Mouse (Mus musculus) liver (tissue): ENCODE measurements at regions not wholly inside any gene's neighbourhood (a gene's known extent, or its start where the extent isn't known, plus 50 kb on each side); places are given as distances from the start of the nearest gene placed in this dataset.
"Not testable (repeated sequence)": the region's sequence is repeated elsewhere in the genome, so short reads cannot be mapped to it uniquely, and the experiment has no call there.

Experiments used
- DNase-seq: peaks from one replicate; pipeline ENCODE4 v3.0.0-alpha.2; 2020; ENCODE audit warnings: mixed read lengths

DNA sequence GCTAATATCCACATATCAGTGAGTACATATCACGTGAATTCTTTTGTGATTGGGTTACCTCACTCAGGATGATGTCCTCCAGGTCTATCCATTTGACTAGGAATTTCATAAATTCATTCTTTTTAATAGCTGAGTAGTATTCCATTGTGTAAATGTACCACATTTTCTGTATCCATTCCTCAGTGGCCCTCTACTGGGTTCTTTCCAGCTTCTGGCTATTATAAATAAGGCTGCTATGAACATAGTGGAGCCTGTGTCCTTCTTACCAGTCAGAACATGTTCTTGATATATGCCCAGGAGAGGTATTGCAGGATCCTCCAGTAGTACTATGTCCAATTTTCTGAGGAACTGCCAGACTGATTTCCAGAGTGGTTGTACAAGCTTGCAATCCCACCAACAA, 884.0 kb upstream of the Lrrc4c start:
- not testable (repeated sequence) for DNase-seq

DNA sequence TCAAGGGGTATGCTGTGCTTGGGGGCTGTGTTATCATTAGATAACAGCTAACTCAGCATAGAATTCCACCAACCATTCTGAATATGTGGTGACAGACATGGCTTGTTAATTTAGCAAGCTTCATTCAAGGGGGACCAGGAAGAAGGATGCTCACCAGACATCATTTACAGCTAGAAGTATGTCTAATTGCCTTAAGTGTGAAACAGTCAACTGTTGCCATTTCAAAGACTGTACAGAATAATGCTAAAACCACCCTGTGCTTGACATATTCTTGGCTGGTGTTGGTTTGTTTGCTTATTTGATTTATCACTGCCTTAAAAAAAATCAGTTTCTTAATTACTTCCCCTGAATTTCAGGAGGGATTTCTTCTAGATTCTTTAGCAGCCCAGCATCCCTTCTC, 877.0 kb upstream of the Lrrc4c start:
- no peak for DNase-seq

DNA sequence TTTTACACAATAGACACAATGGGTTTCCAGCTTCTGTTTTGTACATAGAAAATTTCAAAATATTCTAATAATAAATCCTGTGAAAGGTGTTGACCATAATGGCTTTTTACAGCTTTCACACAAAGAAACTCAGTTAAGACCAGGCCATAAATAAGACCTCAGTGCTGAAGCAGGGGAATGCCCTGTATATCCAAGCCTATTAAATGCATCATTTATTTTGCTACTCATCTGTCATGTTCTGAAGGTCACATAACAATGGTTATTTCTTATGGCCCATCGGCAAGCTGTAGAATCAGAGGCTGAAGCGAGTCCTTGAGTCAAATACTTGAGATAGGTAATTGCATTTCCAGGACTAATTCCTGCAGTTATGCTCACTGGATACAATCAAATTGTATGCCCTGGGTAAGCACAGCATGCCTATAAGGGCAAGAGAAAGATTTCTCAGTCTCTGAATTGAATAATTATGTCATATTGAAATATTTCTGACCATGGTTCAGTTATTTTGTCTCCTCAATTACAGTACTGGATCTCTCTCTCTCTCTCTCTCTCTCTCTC, 874.6 kb upstream of the Lrrc4c start:
- no peak for DNase-seq

DNA sequence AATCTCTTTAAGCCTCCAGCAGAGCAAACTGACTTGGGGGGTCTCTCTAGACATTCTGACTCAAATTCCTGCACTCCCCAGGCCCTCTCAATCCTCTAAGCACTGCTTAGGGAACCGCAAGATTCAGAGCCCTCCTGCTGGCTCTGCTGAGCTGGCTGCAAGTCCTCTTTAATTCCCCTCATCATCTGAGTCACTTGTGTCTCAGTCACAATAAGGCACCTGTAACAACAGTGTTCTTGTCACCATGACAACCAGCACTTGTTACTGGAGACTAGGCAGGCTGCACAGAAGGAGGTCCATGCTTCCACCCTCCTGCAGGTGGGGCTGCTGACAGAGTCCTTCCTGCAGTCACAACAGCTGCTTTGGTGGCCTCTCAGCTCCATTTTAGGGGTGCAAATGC, 869.1 kb upstream of the Lrrc4c start:
- DNase-seq: no peak

DNA sequence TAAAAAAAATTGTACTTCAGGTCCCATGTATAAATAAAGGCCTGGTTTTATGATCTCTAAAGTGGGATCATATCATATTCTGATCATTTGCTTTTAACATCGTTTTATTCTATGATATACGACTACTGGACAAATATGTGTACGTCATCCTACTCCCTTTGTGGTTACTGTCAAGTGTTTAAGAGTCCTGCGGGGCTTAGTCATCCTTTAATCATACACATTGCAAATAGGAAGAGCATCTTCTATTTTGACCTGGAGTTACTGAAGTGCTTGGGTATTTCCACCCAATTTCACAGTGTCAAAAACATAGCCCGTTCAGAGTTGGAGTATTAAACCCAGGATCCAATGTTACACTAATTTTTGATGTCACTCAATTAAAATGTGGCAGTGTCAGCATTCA, 838.1 kb upstream of the Lrrc4c start:
- DNase-seq: no peak

DNA sequence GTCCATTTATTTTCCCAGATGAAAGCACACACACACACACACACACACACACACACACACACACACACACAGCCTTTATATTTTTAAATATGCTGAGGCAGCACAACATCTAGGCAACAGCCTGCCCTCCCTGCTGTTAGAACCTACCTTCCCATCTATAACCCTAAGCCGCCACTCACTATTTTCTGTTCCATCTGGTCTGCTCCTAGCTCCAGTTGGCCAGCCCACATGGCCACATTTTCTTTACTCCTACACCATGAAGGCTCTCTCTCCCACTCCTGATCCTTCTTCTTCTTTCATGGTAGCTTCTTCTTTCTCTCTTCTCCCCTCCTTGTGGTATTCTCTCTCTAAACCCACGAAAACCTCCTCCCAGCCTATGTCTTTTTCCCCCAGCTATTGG, 834.6 kb upstream of the Lrrc4c start:
- DNase-seq: no peak

DNA sequence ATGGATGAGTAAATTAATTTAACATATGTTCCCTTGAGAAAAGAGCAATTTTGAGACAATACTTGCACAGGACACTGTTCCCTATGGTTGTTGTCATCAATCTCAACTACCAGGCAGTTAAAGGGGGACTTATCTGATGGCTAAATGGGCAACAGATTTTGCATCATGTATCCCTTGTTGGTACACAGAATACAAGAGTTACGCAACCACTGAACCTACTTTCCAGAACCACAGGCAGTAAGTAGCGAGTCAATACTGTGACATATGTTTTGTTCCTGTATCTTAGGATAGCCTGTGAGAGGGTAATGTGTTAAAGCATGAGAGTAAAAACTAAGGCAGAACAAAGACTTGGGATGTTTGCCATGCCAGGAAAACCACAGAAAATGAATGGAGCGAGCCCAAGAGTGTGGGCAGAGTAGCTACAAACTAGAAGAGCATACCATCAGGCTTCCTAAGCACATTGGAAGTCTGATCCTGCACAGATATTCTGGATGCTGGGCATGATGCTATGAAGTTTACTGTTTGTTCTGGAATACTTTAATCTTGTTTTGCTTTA, 830.3 kb upstream of the Lrrc4c start:
- no peak for DNase-seq

DNA sequence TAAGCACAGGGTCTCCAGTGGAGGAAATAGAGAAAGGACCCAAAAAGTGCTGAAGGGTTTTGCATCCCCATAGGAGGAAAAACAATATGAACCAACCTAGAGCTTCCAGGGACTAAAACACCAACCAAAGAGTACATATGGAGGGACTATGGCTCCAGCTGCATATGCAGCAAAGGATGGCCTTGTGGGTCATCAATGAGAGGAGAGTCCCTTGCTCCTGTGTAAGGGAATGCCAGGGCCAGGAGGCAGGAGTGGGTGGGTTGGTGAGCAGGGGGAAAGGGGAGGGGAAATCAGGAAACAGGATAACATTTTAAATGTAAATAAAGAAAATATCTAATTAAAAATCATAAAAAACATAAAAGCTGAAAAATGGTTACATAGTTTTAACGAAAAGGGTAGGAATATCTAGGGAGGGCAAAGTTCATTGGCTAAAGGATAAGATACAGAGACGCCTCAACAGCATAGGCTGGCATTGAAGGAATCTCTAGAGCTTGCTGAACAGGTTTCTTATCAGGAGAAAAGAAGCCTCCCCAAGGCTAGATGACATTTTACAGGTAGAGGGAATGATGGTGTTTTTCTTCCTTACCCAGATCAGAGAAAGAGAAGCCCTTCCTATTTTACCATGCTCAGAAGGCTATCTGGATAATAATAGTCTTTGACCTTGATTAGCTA, 823.8 kb upstream of the Lrrc4c start:
- DNase-seq: no peak

DNA sequence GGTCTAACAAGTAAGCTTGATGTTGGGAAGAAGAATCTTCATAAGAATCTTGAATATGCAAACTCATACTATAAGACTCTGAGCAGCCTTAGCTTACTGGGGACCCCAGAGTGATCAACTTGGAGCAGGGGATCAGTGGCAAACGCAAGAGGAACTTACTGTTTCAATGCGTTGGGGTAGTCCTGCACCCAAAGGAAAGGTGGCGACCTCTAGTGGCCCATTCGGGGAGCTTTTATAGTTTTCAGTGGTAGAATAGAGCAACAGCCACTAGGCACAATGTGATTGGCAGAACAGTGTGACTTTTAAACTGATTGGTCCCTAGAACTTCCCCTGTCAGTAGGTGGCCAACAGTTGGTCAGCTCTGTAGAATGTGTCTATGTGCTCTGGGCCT, 823.3 kb upstream of the Lrrc4c start:
- DNase-seq: peak; percentile 4

DNA sequence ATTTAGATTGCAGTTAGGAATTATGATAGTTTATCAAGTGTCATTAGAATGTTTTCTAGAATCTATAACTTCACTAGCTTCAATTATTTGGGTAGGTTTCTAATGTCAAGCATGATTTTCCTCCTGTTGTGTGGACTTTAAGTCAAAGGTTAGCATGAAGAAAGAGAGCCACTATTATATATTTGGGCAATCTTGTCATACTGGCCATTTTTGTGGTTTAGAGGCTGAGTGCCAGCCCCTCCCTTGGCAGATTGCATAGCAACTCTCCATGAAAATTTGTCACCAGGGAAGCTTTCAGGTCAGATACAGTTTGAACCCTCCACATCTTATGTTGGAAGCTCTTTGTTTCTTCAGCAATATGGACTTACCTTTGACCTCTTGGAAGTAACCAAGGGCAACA, 806.7 kb upstream of the Lrrc4c start:
- DNase-seq: no peak

DNA sequence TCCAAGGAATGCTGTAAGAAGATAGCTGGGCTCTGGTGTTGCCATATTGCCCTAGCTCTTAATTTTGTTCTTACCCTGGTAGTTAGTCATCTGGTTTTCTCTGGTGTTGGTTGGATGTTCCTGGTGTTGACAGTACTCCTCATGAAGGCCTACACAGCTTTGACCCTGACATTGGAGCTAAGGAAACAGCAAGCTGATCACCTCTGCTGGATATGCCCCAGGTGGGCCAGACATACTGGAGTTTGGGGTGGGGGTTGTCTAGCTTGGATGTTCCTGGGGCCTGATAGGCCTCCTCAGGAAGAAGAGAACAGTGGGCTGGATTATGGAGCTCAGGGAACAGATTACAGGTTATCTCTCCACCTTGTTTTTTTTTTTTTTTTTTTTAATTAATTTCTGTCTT, 796.3 kb upstream of the Lrrc4c start:
- DNase-seq: no peak

DNA sequence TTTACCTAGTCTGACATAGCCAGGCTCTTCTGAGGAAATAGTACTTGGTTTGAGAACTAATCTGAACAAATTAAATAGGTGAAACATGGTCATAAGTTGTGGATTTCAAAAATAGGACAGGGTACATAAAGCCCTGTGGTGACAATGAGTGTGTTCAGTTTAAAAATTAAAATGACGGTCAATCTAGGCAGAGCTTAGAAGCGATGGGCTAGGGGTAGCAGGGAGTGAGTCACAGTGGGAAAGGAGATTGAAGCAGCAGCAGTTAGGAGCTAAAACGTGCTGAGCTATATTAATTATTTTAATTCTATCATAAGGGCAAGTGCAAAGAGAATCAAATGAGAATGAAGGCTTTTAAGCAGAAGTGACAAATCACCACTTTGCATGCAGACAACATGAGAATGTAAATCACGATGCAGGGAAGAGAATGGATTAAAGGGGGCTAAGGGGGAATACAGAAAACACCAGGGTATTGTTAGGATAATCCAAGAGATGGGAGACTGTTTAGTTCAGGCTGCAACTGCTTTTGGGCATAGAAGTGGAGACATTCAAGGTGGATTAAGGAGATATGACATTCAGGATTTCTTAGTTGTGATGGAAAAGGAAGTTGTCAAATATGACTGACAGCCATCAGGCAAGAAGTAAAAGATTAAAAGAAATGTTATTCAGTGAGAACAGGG, 793.2 kb upstream of the Lrrc4c start:
- DNase-seq: no peak

DNA sequence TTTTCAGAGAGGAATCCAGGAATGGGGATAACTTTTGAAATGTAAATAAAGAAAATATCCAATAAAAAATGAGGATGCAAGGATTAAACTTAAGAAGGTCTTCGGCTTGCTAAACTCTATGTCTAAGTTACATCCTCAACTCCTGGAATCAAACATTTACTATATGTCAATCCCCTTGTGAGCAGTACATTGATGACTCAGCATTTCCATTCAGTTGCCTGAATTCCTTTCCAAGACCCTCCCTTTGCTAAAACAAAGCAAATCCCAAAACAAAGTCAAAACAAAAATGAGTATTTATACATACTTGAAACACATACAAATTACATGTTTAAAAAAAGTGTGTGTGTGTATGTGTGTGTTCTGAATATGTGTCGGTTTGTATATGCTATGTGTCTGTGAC, 753.9 kb upstream of the Lrrc4c start:
- no peak for DNase-seq

DNA sequence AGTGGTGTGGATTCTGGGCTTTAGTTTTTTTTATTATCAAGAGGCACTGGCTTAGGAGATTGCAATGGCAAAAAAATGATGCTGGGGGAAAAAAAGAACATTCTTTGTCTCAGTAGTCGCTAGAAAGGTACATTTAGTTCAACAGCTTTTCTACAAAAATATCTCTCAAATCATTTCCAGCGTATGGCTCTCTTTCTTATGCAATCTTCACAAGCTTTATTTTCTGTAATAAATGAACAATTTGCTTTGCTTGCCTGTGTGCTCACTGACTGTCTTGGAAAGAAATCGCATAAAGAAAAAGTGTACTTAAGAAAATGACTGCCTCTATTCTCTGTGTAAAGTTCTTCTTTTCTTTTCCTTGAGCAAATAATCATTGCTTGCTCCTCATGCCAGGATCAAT, 742.1 kb upstream of the Lrrc4c start:
- no peak for DNase-seq

DNA sequence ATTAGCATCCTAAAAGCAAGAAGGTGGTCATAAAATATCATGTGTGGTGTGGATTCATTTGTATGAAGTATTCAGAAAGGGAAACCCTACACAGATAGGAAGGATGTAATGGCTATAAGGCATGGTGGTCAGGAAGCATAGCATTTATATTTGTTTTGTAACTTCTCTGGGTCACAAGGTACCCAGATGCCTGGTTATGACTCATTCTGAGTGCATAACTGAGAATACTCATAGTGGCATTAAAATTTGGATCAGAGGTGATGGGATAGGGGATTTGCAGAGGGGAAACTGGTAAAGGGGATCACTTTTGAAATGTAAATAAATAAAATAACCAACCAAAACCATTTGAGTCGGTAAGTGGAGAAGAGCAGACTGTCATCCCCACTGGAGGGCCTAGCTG, 738.8 kb upstream of the Lrrc4c start:
- no peak for DNase-seq

DNA sequence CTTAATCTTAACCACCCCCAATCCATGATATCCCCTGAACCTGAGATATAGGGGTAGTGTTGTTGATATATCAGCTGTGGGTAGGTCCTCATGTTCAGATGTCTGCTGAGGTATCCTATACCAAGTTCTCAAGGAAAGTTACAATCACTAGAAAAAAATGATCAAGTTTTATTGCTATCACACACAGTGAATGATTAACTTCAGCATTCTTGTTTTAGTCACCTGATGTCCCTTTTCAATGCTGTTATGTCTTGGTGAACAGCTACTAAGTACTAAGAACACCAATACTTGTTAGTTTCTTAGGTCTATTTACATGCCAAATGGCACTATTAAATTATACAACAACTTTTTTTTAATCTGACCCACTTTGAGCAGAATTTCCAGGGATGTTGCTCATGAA, 732.0 kb upstream of the Lrrc4c start:
- no peak for DNase-seq

DNA sequence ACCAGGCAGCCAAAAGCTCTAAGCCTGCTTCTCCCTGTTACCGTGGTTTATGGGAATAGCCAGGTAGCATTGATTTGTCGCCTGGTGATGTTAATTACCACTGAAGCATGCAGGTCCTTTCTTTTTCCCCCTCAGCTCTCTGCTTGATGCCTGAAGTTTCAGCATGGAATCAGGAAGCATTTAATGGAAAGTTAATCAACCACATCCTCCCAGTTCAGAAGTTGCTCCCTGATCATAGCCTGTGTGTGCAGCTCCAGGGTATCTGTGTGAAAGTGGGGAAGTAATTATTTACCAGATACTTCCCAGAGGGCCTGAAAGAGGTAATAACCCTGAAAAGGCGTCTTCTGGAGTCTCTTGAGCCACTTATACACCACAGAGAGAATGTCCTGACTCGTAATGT, 730.9 kb upstream of the Lrrc4c start:
- DNase-seq: no peak

DNA sequence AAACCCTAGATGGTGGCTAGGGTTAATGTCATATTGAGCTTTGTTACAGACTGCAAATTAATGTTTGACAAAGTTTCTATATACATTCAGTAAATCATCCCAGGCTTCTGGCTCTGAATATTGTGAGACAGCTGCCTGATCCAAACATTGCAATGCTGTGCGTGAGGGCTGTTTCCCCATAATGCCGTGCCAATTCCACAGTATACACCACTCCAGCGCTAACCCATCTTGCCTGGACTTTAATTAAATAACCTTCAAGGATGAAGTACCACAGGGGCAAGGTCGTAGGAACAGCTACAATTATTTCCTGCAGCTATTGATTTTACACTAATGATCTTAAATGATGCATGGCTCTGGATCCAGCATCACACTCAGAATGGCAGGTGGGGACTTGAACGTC, 704.6 kb upstream of the Lrrc4c start:
- no peak for DNase-seq

DNA sequence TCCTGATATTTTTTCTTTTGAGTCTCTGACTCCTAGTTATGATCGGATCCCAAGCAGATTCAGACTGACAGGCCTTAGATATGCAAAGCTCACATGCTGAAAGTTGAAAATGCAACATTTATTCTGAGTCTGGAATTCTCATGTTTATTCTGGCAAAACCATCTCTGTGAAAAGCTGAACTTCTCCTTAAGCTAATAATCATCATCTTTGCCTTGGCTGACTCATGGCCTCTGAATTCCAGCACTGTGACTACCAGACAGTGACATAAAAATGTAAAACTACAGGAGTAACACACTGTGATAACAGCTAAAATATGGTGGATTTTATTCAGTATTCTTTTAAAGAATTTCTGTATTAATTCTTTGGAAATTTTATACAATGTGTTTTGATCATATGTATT, 680.4 kb upstream of the Lrrc4c start:
- DNase-seq: no peak

DNA sequence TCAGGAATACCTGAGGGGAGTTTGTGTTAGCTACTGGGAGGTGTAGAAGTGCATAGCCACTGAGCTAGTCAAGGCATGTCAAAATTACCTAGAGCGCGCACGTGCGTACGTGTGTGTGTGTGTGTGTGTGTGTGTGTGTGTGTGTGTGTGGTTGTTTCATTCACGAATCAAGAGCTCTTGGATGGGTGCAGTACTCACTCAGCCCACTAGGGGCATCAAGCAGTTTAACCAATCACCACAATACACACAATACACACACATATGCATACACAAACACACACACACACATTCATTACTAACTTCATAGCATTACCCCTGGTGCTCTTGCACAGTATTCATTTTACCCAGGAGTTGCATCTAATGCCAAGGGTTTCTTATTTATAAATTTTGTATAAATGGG, 643.6 kb upstream of the Lrrc4c start:
- no peak for DNase-seq

DNA sequence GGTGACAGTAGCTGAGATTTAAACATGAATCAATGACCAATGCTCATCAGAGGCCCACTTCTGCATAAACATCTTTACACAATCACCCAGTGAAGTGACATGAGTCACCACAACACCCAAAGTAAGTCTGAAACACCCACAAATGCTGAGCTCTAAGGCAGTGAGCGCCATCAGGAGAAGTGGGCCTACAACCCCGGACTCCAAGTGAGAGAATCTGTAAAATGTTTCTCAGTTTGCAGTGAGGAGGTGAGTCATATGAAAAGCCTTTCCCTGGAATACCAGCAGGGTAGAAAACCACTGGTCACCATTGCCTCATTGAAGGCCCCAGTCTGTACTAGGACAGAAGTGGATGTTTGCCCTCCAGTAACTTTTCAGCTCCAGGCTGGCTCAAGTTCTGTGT, 602.6 kb upstream of the Lrrc4c start:
- DNase-seq: no peak
